Mouse (Mus musculus) cerebellum, postnatal 25 days (tissue): ENCODE measurements around the gene Pip5k1c.

Source experiments
- DNase-seq, 2 experiments: peaks; one replicate each; pipeline ENCODE4 v3.0.0; 2021; ENCODE audit warnings: mixed read lengths in 2 of 2

Gene Pip5k1c

DNA sequence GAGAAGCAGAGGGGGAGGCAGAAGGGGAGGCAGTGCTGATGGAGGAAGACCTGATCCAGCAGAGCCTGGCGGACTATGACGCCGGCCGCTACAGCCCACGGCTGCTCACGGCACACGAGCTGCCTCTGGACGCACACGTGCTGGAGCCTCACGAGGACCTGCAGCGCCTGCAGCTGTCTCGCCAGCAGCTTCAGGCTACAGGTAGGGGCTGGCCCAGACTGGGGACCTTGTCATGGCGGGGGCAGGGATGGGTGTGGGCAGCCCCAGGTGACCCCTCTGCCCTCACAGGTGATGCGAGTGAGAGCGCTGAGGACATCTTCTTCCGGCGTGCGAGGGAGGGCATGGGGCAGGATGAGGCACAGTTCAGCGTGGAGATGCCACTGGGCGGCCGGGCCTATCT is 32.4 kb downstream of the Pip5k1c start:
- DNase-seq, result peak in 1 of 2 experiments; percentile 26

GRCm38 (mm10) chr10:81325781-81326180 is 33.0 kb downstream of the Pip5k1c start:
- peak in 1 of 2 experiments; percentile 28 for DNase-seq

DNA sequence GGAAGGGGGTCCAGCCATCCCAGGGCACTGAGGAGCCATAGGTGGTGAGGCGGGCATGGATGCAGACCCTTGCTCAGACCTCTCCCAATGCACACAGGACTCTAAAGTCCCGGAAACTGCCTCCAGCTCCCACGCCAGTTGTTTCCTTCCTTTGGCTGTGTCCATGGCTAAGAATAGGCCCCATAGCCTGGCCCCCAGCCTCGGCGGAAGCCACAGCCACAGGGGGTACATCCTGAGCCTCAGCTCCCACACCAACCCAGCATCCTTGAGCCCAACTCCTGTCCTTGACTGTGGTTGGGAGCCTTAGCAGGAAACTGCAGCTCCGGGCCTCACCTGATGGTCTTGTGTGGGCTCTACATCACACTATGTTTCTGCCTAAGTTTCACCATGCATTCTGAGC is 34.1 kb downstream of the Pip5k1c start:
- no peak for DNase-seq

DNA sequence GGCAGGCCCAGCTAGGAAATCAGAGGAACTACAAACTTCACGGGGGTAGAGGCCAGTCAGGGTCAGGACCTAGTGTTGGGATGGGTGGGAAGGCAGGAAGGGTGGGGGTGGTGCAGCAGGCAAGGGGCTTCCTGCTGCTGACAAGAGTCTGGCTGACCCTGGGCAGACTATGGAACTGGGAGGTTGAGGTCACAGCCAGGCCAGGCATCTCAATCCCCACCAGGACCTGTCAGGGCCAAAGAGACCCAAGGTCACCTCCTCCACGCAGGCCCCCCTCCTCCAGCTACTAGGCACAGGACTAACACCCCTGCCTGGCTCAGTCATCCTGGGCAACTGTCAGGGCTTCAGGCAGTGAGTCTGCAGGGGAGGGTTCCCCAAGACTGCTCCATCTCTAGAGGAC is 35.2 kb downstream of the Pip5k1c start:
- no peak for DNase-seq

GRCm38 (mm10) chr10:81328386-81328785 is 35.6 kb downstream of the Pip5k1c start, which contains the start of gene Tbxa2r:
TSS of gene Tbxa2r (plus strand) at chr10:81328731.
- DNase-seq, result peak in 1 of 2 experiments; percentile 44

DNA sequence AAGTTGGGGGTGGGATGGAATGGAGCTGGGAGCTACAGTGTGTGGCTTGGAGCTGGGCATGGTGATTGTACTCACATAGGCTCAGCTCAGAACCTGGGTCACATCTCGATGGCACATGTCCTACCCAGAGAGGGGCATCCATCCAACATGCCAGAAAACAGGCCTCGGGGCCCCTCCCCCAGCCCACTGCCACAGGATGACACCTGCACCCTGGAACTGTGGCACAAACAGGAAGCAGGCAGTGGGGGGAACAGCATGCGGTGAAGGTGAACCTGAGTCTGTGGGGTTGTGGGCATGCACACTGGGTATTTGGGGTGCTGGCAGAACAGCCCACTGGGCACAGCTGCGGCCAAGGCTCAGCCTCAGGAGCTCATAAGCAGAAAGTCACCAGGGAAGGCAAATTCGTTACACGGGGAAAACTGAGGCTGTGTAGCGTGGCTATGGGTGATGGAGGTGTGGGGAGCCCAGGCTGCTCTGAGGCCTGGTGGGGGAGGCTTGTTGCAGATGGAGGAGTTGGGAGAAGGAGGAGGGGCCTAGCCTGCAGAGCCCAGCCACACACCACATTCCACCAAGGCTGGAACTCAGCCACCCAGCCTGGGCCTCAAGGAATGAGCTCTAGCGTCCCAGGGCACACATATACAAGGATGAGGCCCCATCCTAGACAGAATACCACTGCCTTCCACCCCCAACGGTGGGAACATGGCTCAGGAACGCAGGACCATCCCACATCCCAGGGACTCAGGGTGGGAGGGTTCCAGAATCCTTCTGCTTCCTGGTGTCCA is 36.6 kb downstream of the Pip5k1c start:
- DNase-seq, result no peak

DNA sequence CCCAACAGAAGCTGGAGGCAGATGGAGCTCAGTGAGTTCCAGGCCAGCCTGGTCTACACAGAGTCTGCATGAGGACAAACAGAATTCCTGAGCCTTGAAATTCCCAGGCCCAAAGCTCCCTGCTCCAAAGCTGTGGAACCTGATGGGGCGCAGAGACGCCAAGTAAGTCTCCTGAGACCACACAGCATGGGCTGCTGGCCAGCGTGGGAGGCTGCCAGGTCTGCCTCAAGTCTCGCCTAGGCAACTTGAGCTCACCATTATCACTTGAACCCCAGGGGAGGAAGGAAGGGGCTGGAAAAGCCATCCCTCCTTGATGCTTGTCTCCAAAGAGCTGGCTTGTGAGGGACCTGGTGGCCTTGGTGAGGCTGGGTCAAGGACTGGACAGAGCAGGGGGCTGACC is 37.2 kb downstream of the Pip5k1c start:
- DNase-seq, result no peak

- no peak for DNase-seq
Observed at GRCm38 (mm10) chr10:81332277-81332676, 39.5 kb downstream of the Pip5k1c start.

- no peak for DNase-seq
Observed at GRCm38 (mm10) chr10:81334324-81334723, 41.6 kb downstream of the Pip5k1c start.

- DNase-seq, result no peak
Observed at GRCm38 (mm10) chr10:81335393-81336340, 42.9 kb downstream of the Pip5k1c start.

- DNase-seq, result no peak
Observed at GRCm38 (mm10) chr10:81336558-81336957, 43.8 kb downstream of the Pip5k1c start.

GRCm38 (mm10) chr10:81340551-81341332 is 48.0 kb downstream of the Pip5k1c start:
- DNase-seq, result no peak

DNA sequence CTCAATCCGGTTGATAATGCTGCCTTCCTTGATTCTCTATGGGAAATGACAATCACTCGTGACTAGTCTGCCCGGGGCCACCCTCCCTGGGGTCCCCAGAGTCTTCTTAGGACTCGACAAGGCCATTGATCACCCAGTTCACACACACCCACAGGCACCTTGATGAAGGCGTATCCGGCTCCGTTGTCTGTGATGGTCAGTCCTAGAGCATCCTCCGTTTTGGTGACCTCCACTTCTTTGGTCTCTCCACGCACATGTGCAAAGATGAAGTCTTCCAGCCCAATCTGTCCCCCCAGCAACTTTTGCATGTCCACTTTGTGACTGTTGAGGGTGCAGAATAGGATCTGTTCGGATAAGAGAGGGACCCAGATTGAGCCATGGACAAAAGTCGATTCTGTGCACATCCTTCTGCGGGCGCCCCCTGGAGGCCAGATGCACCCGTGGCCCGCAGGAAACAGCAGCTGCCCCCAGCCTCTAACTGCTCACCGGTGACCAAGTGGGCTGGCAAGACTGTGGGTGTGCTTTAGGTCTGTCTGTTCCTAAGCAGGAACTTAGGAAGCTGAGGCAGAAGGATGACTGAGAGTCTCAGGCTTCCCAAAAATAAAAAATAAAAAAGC is 48.7 kb downstream of the Pip5k1c start:
- DNase-seq, result peak; percentile 70 to 86

- DNase-seq, result no peak
Observed at GRCm38 (mm10) chr10:81342686-81343505, 50.1 kb downstream of the Pip5k1c start, which contains the start of gene Gipc3. TSS of gene Gipc3 (minus strand) at chr10:81343266.

GRCm38 (mm10) chr10:81344421-81345161 is 51.8 kb downstream of the Pip5k1c start:
- no peak for DNase-seq

DNA sequence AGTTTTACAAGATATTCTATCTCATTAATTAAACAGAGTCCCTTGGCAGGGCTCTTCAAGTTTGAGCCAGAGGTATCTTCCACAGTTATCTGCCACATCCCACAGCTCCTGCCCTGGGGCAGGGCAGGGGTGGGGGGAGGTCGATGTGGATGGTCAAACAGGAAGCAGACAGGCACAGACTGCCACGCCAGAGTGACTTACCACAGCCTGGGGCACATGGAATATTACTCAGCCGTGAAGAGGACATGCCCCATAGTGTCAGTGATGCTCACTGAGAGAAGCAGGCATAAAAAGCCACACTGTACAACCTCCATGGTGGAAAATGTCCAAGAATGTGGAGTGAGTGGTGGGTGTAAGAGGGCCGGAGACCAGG is 52.4 kb downstream of the Pip5k1c start:
- DNase-seq, result no peak

DNA sequence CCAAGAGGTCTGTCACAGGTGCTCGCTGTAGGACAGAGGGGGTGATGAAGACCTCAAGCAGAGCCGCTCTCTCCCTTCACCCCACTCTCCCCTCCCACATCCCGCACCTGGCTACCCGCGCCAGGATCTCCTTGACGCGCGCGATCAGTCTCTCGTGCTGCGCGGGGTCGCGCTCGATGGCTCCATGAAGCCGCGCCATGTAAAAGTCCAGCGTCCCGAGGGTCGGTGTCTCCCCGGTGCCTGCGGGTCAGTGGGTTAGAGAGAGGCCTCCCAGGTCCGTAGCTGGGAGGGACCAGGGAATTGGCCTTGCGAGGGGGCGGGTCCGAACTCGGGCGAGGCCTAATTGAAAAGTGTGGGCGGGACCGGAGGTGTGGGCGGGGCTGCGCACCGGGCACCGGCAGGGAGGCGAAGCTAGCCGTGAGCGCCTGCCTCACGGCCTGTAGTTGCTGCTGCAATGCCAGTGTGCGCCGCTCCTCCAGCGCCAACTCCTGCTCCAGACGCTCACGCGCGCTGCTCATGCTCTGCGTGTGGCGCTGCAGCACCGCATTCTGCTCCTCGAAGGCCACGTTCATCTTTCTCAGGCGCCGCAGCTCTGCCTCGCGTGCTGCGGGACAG is 53.8 kb downstream of the Pip5k1c start:
- DNase-seq, result peak in 1 of 2 experiments; percentile 64

- DNase-seq, result no peak
Observed at GRCm38 (mm10) chr10:81349146-81349545, 56.4 kb downstream of the Pip5k1c start.

GRCm38 (mm10) chr10:81349961-81350350 is 57.2 kb downstream of the Pip5k1c start:
- DNase-seq, result no peak
